Comparison of ENCODE assay signal across 8 mouse cellular contexts in the genomic region with DNA sequence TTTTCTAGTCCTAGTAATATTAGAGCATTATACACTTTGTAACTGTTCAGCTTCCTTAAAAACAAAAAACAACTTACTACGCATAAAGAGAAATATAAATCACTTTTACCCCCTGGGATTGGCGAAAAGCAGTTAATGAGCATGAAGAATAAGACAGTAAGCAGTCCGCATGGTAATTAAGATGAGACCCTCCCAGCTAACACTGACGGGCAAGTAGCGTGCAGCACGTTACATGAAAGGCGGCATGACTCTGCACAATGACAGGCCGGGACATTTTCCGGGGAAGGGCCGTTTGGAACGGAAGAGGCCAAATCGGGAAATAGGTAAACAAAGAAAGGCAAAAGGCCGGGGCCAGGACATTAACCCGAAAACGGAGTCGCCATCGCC. TPM values are rescaled to one million over a fixed set of nuclear protein-coding genes. Genes with fewer than 3 reads are reported as not detected.
DNase-seq lines count a peak whose midpoint lies in the region; ATAC-seq and TF ChIP-seq lines count a peak whose summit lies in the region.

No protein-coding gene starts in this region.

- H3K79me2 ChIP-seq in CH12.LX (replicated peaks; ENCODE audit: control insufficient read depth, extremely low read depth, insufficient read depth, poor library complexity, severe bottlenecking) = peaks cover 17% of the 10 kb centered on the region

- H3K36me3 ChIP-seq in CH12.LX (replicated peaks in 1 of 2; ENCODE audit: control insufficient read depth in 1 of 2, insufficient read depth in 1 of 2, low read length in 1 of 2) = peaks cover 18 to 31% of the 10 kb centered on the region in 2 experiments
- H3K36me3 ChIP-seq in embryonic facial prominence, embryonic 13.5 days = peaks cover 21% of the 10 kb centered on the region
- H3K36me3 ChIP-seq in intestine, embryonic 14.5 days (ENCODE audit: control insufficient read depth, insufficient read depth, low read length) = peaks cover 30% of the 10 kb centered on the region
- peaks cover 30% of the 10 kb centered on the region for H3K36me3 ChIP-seq in lung, embryonic 14.5 days (ENCODE audit: insufficient read depth)
- peaks cover 27% of the 10 kb centered on the region for H3K36me3 ChIP-seq in stomach, embryonic 14.5 days (ENCODE audit: control insufficient read depth, insufficient read depth, low read length)

- peak overlapping the region; percentile 58 to 70 (median 63) for H3K4me3 ChIP-seq in CH12.LX (replicated peaks in 1 of 3; ENCODE audit: low read depth in 2 of 3, low read length in 2 of 3, poor library complexity in 1 of 3)
- peak overlapping the region; percentile 67 for H3K4me3 ChIP-seq in embryonic facial prominence, embryonic 13.5 days
- peak overlapping the region; percentile 72 for H3K4me3 ChIP-seq in intestine, embryonic 14.5 days (ENCODE audit: low read depth, low read length)
- peak overlapping the region; percentile 58 for H3K4me3 ChIP-seq in lung, embryonic 14.5 days (ENCODE audit: low read depth, low read length)
- peak overlapping the region; percentile 59 for H3K4me3 ChIP-seq in stomach, embryonic 14.5 days (ENCODE audit: low read depth, low read length)

- H3K9me3 ChIP-seq in CH12.LX (replicated peaks; ENCODE audit: low read length) = no peaks in the 10 kb centered on the region
- H3K9me3 ChIP-seq in embryonic facial prominence, embryonic 13.5 days = no peaks in the 10 kb centered on the region
- H3K9me3 ChIP-seq in intestine, embryonic 14.5 days (ENCODE audit: control insufficient read depth, low read length) = no peaks in the 10 kb centered on the region
- H3K9me3 ChIP-seq in lung, embryonic 14.5 days (ENCODE audit: low read depth, low read length) = no peaks in the 10 kb centered on the region
- H3K9me3 ChIP-seq in stomach, embryonic 14.5 days (ENCODE audit: control insufficient read depth, low read depth, low read length) = no peaks in the 10 kb centered on the region

- TF ChIP-seq RAD21 in CH12.LX (IDR thresholded peaks at IDR 0.05; ENCODE audit: low read depth, low read length) = no peak

- H3K27ac ChIP-seq in CH12.LX (ENCODE audit: insufficient read depth, low read depth) = peak overlapping the region; percentile 84
- H3K27ac ChIP-seq in embryonic facial prominence, embryonic 13.5 days = peak overlapping the region; percentile 100
- H3K27ac ChIP-seq in intestine, embryonic 14.5 days (ENCODE audit: low read depth) = peak overlapping the region; percentile 99
- H3K27ac ChIP-seq in lung, embryonic 14.5 days (ENCODE audit: low read depth) = peak overlapping the region; percentile 100
- H3K27ac ChIP-seq in stomach, embryonic 14.5 days (ENCODE audit: low read length) = peak overlapping the region; percentile 99

- TF ChIP-seq POLR2A in CH12.LX (IDR thresholded peaks at IDR 0.05; ENCODE audit: low read depth, low read length) = no peak

- no peak for DNase-seq in cerebellum, postnatal 25 days
- peak; percentile 91 for DNase-seq in CH12.LX (ENCODE audit: extremely low read depth)
- DNase-seq in intestine, embryonic 14.5 days (ENCODE audit: low spot score) = no peak
- peak; percentile 95 for DNase-seq in lung, embryonic 14.5 days
- DNase-seq in adrenal gland, adult (ENCODE audit: inconsistent age in 2 of 2, low spot score in 1 of 2) = no peak

- no peaks in the 10 kb centered on the region for H3K27me3 ChIP-seq in CH12.LX (replicated peaks)
- no peaks in the 10 kb centered on the region for H3K27me3 ChIP-seq in embryonic facial prominence, embryonic 13.5 days
- H3K27me3 ChIP-seq in intestine, embryonic 14.5 days (replicated peaks; ENCODE audit: control insufficient read depth, insufficient read depth, low read length) = no peaks in the 10 kb centered on the region
- H3K27me3 ChIP-seq in lung, embryonic 14.5 days (ENCODE audit: insufficient read depth, low read length) = no peaks in the 10 kb centered on the region
- H3K27me3 ChIP-seq in stomach, embryonic 14.5 days (ENCODE audit: control insufficient read depth, insufficient read depth, low read length) = no peaks in the 10 kb centered on the region

- dilution Hi-C loops in CH12.LX (cut with MboI; ENCODE audit: extremely low pct_ligation_motif_present, extremely low pct_unique_long_range_greater_than_20kb, low sequenced_read_pairs) = no loop called here

- in situ Hi-C loops in CH12.LX (cut with MboI; ENCODE audit: low pct_ligation_motif_present, low pct_unique_long_range_greater_than_20kb, low sequenced_read_pairs) = no loop called here

- WGBS in embryonic facial prominence, embryonic 13.5 days = under 1% methylated on average over 17 of the region's 17 CpGs
- under 1% methylated on average over 17 of the region's 17 CpGs for WGBS in intestine, embryonic 14.5 days
- WGBS in lung, embryonic 14.5 days = under 1% methylated on average over 17 of the region's 17 CpGs
- under 1% methylated on average over 17 of the region's 17 CpGs for WGBS in stomach, embryonic 14.5 days

- no peak for TF ChIP-seq EP300 in CH12.LX (IDR thresholded peaks at IDR 0.05; ENCODE audit: low read length)

- peak overlapping the region; percentile 74 for H3K9ac ChIP-seq in CH12.LX (ENCODE audit: insufficient read depth, low read depth)
- peak overlapping the region; percentile 93 for H3K9ac ChIP-seq in embryonic facial prominence, embryonic 13.5 days
- H3K9ac ChIP-seq in intestine, embryonic 14.5 days (ENCODE audit: low read length) = peak overlapping the region; percentile 97
- H3K9ac ChIP-seq in lung, embryonic 14.5 days = peak overlapping the region; percentile 92
- H3K9ac ChIP-seq in stomach, embryonic 14.5 days (replicated peaks; ENCODE audit: low read depth, low read length) = peak overlapping the region; percentile 60

- peak; percentile 56; the same call in 1 of the 2 replicates for ATAC-seq in cerebellum, adult (ENCODE audit: insufficient number of reproducible peaks, low FRiP score, low TSS enrichment)
- peak; percentile 66 for ATAC-seq in embryonic facial prominence, embryonic 13.5 days (ENCODE audit: insufficient number of reproducible peaks, insufficient read depth, low FRiP score, low TSS enrichment, low read depth)
- ATAC-seq in intestine, embryonic 14.5 days (replicated peaks; ENCODE audit: low FRiP score, low TSS enrichment, low read depth) = peak; percentile 69
- ATAC-seq in lung, embryonic 14.5 days (ENCODE audit: insufficient read depth) = peak; percentile 74
- ATAC-seq in stomach, embryonic 14.5 days (ENCODE audit: insufficient number of reproducible peaks, insufficient read depth, low FRiP score, low read depth) = peak; percentile 70

- no peak for TF ChIP-seq CTCF in CH12.LX (conservative IDR thresholded peaks at IDR 0.05 in 1 of 2, IDR thresholded peaks at IDR 0.05 in 1 of 2; ENCODE audit: low read depth in 2 of 2, low read length in 2 of 2)
- no peak for TF ChIP-seq CTCF in lung, embryonic 14.5 days (IDR thresholded peaks at IDR 0.05; ENCODE audit: low read depth)

- H3K4me1 ChIP-seq in CH12.LX (ENCODE audit: control insufficient read depth in 1 of 2, insufficient read depth in 2 of 2) = peaks cover 4 to 36% of the 10 kb centered on the region in 2 experiments; a peak in 2 of 4 replicates
- peaks cover 23% of the 10 kb centered on the region for H3K4me1 ChIP-seq in embryonic facial prominence, embryonic 13.5 days
- peaks cover 19% of the 10 kb centered on the region for H3K4me1 ChIP-seq in intestine, embryonic 14.5 days (replicated peaks; ENCODE audit: control insufficient read depth, insufficient read depth, low read length)
- peaks cover 5% of the 10 kb centered on the region; the same call in 1 of the 2 replicates for H3K4me1 ChIP-seq in lung, embryonic 14.5 days (ENCODE audit: insufficient read depth)
- peaks cover 10% of the 10 kb centered on the region; the same call in 1 of the 2 replicates for H3K4me1 ChIP-seq in stomach, embryonic 14.5 days (ENCODE audit: control insufficient read depth, insufficient read depth, low read length)

- no peak overlapping the region for H3K4me2 ChIP-seq in CH12.LX (ENCODE audit: insufficient read depth, low read depth, poor library complexity, severe bottlenecking)
- H3K4me2 ChIP-seq in embryonic facial prominence, embryonic 13.5 days = peak overlapping the region; percentile 71
- peak overlapping the region; percentile 87 for H3K4me2 ChIP-seq in intestine, embryonic 14.5 days (ENCODE audit: low read length)
- peak overlapping the region; percentile 87 for H3K4me2 ChIP-seq in lung, embryonic 14.5 days
- peak overlapping the region; percentile 74 for H3K4me2 ChIP-seq in stomach, embryonic 14.5 days (replicated peaks; ENCODE audit: low read depth, low read length)

TF ChIP-seq in CH12.LX, 34 proteins besides CTCF, POLR2A, EP300 and RAD21 (continues in another document):
- TF ChIP-seq NELFE (IDR thresholded peaks at IDR 0.05; ENCODE audit: low read depth, low read length) (peak; percentile 19; the same call in 1 of the 2 replicates), NRF1 (IDR thresholded peaks at IDR 0.05; ENCODE audit: low read depth, low read length) (no peak), MYC (IDR thresholded peaks at IDR 0.05; ENCODE audit: low read depth, low read length) (peak; percentile 93), KAT2A (IDR thresholded peaks at IDR 0.05; ENCODE audit: insufficient replicate concordance, low read length) (0 out of 2 replicates have a peak, but pooled peaks have one; percentile 9), PAX5 (IDR thresholded peaks at IDR 0.05; ENCODE audit: low read length) (no peak), TBP (conservative IDR thresholded peaks at IDR 0.05; ENCODE audit: low read depth, low read length) (peak; percentile 81), BHLHE40 (IDR thresholded peaks at IDR 0.05; ENCODE audit: low read depth, low read length) (peak; percentile 88), IRF4 (IDR thresholded peaks at IDR 0.05; ENCODE audit: low read depth, low read length) (no peak; the same call in 1 of the 2 replicates)

RNA-seq across cellular contexts. Expression of a gene that starts 0.9 kb away (rescaled TPM):
- total RNA-seq in CH12.LX (2012; rRNA removed) (9.9 and 15.3 TPM in 2 replicates), CH12.LX (2014; rRNA removed) (19.1 and 23.9 TPM in 2 replicates)
- 21.2 and 26.0 TPM in 2 replicates for polyA plus RNA-seq in CH12.LX (2012; ENCODE audit: insufficient read length, low read depth)
- 167 TPM in 2 replicates for polyA plus RNA-seq in embryonic facial prominence, embryonic 13.5 days (2015; fragmentation: Nextera tagmentation; extraction: Ambion mirVana)
- 126 and 133 TPM in 2 replicates for polyA plus RNA-seq in intestine, embryonic 14.5 days (2014; fragmentation: Nextera tagmentation; extraction: Ambion mirVana)
- polyA plus RNA-seq in lung, embryonic 14.5 days (2014; fragmentation: Nextera tagmentation; extraction: Ambion mirVana) = 124 and 135 TPM in 2 replicates
- polyA plus RNA-seq in stomach, embryonic 14.5 days (2014; fragmentation: Nextera tagmentation; extraction: Ambion mirVana) = 138 and 149 TPM in 2 replicates

RNA-seq across cellular contexts. Expression of a gene that starts 19.6 kb away (rescaled TPM):
- total RNA-seq in CH12.LX (2012; rRNA removed) (346 and 491 TPM in 2 replicates), CH12.LX (2014; rRNA removed) (359 and 397 TPM in 2 replicates)
- polyA plus RNA-seq in CH12.LX (2012; ENCODE audit: insufficient read length, low read depth) = 853 and 911 TPM in 2 replicates
- polyA plus RNA-seq in embryonic facial prominence, embryonic 13.5 days (2015; fragmentation: Nextera tagmentation; extraction: Ambion mirVana) = 386 and 418 TPM in 2 replicates
- 378 and 384 TPM in 2 replicates for polyA plus RNA-seq in intestine, embryonic 14.5 days (2014; fragmentation: Nextera tagmentation; extraction: Ambion mirVana)
- polyA plus RNA-seq in lung, embryonic 14.5 days (2014; fragmentation: Nextera tagmentation; extraction: Ambion mirVana) = 593 and 647 TPM in 2 replicates
- 364 and 458 TPM in 2 replicates for polyA plus RNA-seq in stomach, embryonic 14.5 days (2014; fragmentation: Nextera tagmentation; extraction: Ambion mirVana)

Comparison
In these comparisons a context has a peak if more than half of its experiments do, and no peak if none do; other contexts are left out.
1. DNase-seq: peak in CH12.LX (single experiment) and lung, embryonic 14.5 days (single experiment); none in cerebellum, postnatal 25 days (0 of 2), intestine, embryonic 14.5 days (single experiment) and adrenal gland, adult (0 of 2).
2. Peak in every context shown above with its lines, with median percentiles within 50 percentile points of each other: ATAC-seq, H3K27ac ChIP-seq, H3K4me3 ChIP-seq and H3K9ac ChIP-seq.